Mouse (Mus musculus) heart, embryonic 16.5 days (tissue): ENCODE data around the gene Ager. TPM values are rescaled to one million over a fixed set of nuclear protein-coding genes. Genes with fewer than 3 reads are reported as not detected.

ENCODE experiments used
- ATAC-seq: fragments of 200-750 bp; cut with Nextera tagmentation; replicated peaks from 2 replicates; pipeline ENCODE4 v1.8.0; 2017; ENCODE audit warnings: moderate number of reproducible peaks; ENCODE audit not compliant: insufficient read depth, low FRiP score; ENCODE audit errors: extremely low read depth
- H3K27ac ChIP-seq: fragments of 300-500 bp; sonication (generic); 2 replicates; pipeline ENCODE4 v1.5.1; 2014; ENCODE audit warnings: mild to moderate bottlenecking, low read length, control low read depth, moderate library complexity
- H3K27me3 ChIP-seq: fragments of 300-500 bp; sonication (generic); 2 replicates; pipeline ENCODE4 v1.6.1; 2014; ENCODE audit warnings: low read length, mixed read lengths; ENCODE audit not compliant: control insufficient read depth, insufficient read depth
- H3K36me3 ChIP-seq: fragments of 300-500 bp; sonication (generic); 2 replicates; pipeline ENCODE4 v1.6.1; 2014; ENCODE audit not compliant: control insufficient read depth, insufficient read depth
- H3K4me1 ChIP-seq: fragments of 300-500 bp; sonication (generic); 2 replicates; pipeline ENCODE4 v1.6.1; 2014; ENCODE audit warnings: low read length, mixed read lengths; ENCODE audit not compliant: control insufficient read depth, insufficient read depth
- H3K4me2 ChIP-seq: fragments of 300-500 bp; sonication (generic); 2 replicates; pipeline ENCODE4 v1.6.1; 2014; ENCODE audit warnings: low read depth, mild to moderate bottlenecking, control low read depth, low read length
- H3K4me3 ChIP-seq: fragments of 300-500 bp; sonication (generic); 2 replicates; pipeline ENCODE4 v1.5.1; 2014; ENCODE audit warnings: mild to moderate bottlenecking, control low read depth, low read length
- H3K9ac ChIP-seq: fragments of 300-500 bp; sonication (generic); 2 replicates; pipeline ENCODE4 v1.6.1; 2014; ENCODE audit warnings: low read length, control low read depth
- H3K9me3 ChIP-seq: fragments of 300-500 bp; sonication (generic); replicated peaks from 2 replicates; pipeline ENCODE4 v1.6.1; 2016; ENCODE audit warnings: low read length; ENCODE audit not compliant: control insufficient read depth
- WGBS: fragments of 180-500 bp; shearing (Covaris S2); extraction: QIAGEN DNeasy Blood & Tissue Kit; methylation state at CpG from one replicate; pipeline ENCODE4 v1.1.7; 2014; 5-methylcytosine and 5-hydroxymethylcytosine counted together
- polyA plus RNA-seq: library from polyadenylated mRNA; unstranded; fragments of >200 nt; fragmentation: Nextera tagmentation; extraction: Ambion mirVana; gene quantifications from 2 replicates; pipeline ENCODE4 v1.2.1, GENCODE M21; 2015

The Ager gene
- polyA plus RNA-seq, 1 experiment from 2014 or later, result 4.7 TPM

DNA sequence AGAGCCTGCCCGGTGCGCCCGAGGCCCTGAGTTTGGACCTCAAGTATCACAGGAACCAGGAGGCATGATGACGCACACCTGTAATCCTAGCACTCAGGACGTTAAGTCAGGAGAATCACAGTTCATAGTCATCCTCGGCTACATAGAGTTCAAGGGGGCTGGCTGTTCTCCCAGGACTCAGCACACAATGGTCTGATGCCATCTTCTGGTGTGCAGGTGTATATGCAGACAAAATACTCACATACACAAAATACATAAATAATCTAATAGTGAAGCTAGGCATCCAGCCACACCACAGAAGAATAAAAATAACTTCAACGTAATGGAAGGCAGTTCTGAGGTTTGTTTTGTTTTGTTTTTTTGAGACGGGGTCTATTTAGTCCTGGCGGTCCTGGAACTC is 25.5 kb downstream of the Ager start:
- Histone ChIP-seq H3K4me3 (no peak overlapping the region), H3K9ac (no peak overlapping the region), H3K27ac (no peak overlapping the region), H3K36me3 (peaks cover 18% of the 10 kb centered on the region), H3K4me2 (no peak overlapping the region), H3K4me1 (peaks cover 9% of the 10 kb centered on the region), H3K9me3 (no peaks in the 10 kb centered on the region), H3K27me3 (no peaks in the 10 kb centered on the region)
- WGBS, result 84% methylated on average over 9 of the region's 9 CpGs
- no peak for ATAC-seq

DNA sequence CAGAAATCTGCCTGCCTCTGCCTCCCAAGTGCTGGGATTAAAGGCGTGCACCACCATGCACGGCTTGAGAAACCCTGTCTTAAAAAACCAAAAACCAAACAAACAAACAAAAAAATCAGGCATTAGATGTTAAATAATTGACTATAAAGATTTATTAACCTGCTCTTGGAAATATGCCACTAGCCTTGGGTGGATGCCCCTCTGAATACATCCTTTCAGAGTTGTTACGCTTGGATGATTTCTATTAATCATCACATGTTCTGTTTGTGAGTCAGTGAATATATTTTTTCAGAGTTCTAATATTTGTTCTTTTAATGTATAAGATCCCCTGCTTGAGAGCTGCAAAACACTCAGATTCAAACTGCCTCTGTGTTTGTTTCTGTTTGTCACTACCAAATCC is 27.3 kb downstream of the Ager start:
- no peak overlapping the region for H3K27ac ChIP-seq
- H3K4me2 ChIP-seq, result no peak overlapping the region
- peaks cover 21% of the 10 kb centered on the region for H3K4me1 ChIP-seq
- peaks cover 14% of the 10 kb centered on the region for H3K36me3 ChIP-seq
- peaks cover 3% of the 10 kb centered on the region for H3K27me3 ChIP-seq
- 91% methylated on average over 3 of the region's 3 CpGs for WGBS
- ATAC-seq, result no peak
- H3K9me3 ChIP-seq, result no peaks in the 10 kb centered on the region
- no peak overlapping the region for H3K9ac ChIP-seq
- no peak overlapping the region for H3K4me3 ChIP-seq

DNA sequence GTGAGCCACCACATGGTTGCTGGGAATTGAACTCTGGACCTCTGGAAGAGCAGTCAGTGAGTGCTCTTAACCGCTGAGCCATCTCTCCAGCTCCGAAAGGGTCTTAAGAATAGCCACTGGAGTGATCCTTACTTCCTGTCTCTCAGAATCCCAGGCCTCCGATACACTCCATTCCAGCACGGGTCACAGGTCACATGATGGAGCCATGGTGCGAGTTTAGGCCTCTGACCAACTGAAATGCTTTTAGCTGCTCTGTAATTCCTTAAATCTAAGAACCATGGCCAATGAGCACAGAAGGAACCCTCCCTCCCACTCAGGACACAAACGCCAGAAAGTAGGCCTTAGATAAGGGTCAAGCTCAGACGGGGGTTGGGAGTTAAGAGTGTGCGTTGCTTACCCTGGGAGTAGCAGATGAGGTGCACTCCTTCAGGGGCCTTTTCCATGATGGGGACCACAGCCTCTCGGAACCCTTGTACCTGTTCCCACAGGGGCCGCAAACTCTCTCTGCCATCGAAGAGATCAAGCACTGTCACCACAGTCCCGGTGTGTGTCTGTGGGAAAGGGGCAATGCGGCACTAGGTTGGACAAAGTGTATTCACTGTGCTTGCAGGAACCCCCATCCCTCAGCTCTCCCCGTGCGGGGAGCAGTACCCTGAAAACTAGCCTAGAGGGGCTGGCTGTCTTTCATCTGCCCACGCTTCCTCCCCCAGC is 28.6 kb downstream of the Ager start:
- WGBS, result 49% methylated on average over 16 of the region's 16 CpGs
- Histone ChIP-seq H3K9ac (peak overlapping the region; percentile 84), H3K36me3 (peaks cover 12% of the 10 kb centered on the region), H3K27me3 (peaks cover 15% of the 10 kb centered on the region), H3K4me2 (peak overlapping the region; percentile 78), H3K27ac (peak overlapping the region; percentile 96), H3K4me1 (peaks cover 26% of the 10 kb centered on the region), H3K4me3 (peak overlapping the region; percentile 83), H3K9me3 (no peaks in the 10 kb centered on the region)
- ATAC-seq, result no peak

DNA sequence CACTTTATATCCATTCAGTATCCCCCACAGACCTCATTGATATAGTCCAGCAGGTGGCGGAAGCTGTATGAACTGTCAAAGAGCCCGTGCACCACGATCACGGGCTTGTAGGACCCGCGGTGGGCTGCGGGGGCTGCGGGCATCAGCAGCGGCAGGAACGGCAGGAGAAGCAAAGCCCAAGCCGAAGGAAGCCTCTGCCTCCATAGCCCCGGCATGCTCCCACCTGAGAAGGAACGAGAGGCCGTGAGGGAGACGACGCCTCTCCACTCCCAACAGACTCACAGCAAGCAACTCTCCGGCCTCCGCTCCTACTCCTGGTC is 29.1 kb downstream of the Ager start:
- H3K4me2 ChIP-seq, result peak overlapping the region; percentile 78
- under 1% methylated on average over 18 of the region's 18 CpGs for WGBS
- H3K9me3 ChIP-seq, result no peaks in the 10 kb centered on the region
- peak overlapping the region; percentile 84 for H3K9ac ChIP-seq
- H3K4me3 ChIP-seq, result peak overlapping the region; percentile 83
- peak overlapping the region; percentile 96 for H3K27ac ChIP-seq
- H3K27me3 ChIP-seq, result peaks cover 20% of the 10 kb centered on the region
- ATAC-seq, result 0 out of 2 replicates have a peak, but pooled peaks have one; percentile 15
- H3K36me3 ChIP-seq, result peaks cover 9% of the 10 kb centered on the region
- H3K4me1 ChIP-seq, result peaks cover 26% of the 10 kb centered on the region

DNA sequence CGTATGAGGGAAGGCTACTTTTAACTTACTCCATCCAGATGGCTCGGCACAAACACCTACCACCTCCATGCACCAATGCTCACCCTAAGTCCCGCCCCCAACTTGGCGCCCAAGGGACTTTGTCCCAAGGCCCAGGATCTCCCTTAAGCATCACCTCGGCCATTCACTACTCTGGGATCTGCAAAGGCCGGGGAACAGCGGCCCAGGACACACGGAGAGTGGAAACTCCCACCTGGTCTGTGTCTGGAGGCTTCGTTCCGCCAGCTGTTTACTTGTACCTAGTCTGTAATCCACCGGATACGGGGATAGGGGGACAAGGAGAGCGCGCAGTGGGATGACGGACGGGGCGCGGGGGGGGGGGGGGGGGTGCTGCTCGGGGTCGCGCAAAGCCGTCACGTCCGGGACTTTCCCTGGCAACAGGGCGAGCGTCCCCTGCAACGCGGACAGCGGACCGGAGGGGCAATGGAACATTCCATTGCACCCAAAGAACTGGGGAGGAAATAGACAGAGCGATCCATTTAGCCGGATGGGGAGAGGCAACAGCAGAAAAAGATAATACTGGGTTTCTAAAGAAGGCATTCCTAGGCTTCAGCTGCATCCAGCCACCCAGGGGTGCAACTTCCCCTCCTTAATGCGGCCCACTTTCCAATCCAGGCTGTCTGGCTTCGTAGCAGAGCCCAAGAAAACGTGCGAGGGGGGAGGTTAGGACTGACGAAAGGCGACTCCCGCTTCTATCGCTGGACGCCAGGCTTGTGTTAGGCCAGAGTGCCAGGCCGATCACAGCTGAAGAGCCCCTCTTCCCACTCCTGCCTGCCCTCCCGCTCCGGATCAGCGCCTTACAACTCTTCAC is 29.7 kb downstream of the Ager start:
- Histone ChIP-seq H3K36me3 (peaks cover 7% of the 10 kb centered on the region), H3K4me3 (peak overlapping the region; percentile 83), H3K9ac (peak overlapping the region; percentile 84), H3K9me3 (no peaks in the 10 kb centered on the region), H3K4me2 (peak overlapping the region; percentile 78), H3K27me3 (peaks cover 22% of the 10 kb centered on the region), H3K27ac (peak overlapping the region; percentile 96), H3K4me1 (peaks cover 28% of the 10 kb centered on the region)
- ATAC-seq, result peak; percentile 82
- under 1% methylated on average over 42 of the region's 45 CpGs for WGBS

DNA sequence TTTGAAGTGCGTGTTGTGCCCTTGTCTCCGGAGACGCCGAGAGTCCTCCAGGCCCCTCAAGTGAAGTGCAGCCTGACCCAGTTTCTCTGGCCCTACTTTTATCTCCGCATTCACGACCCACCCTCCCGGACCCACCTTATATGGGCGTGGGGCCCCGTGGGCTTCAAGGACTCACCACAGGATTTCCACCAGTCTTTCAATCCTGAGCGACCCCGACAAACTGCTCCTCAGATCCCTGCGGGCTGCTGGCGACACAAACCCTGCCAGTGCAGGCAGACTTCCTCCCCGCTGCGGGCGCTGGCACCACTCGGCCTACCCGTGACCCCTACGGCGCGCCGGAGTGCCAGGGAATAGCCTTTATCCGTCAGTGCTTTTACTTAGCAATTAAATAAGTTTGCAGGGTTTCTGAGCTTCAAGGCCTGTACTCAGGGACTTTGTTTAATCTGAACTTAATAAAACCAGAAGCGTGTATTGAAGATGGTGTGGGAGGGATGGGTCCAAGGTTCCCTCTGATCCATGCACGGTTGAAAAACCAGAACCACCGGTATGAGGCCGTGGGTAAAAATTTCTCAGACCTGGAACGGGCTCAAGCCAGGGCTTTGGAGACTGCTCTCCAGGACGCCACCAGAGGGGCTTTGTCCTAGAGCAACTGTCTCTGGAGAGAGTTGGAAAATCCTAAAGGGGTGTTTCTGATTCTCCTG is 30.4 kb downstream of the Ager start, which contains the start of gene Ppt2:
Gene Ppt2 (minus strand): TSS at position 568 of the 701 bp plus-strand sequence.
- peak within 1 kb of the TSS; percentile 96 for H3K27ac ChIP-seq
- H3K9me3 ChIP-seq, result no peaks in the 10 kb centered on the region
- H3K36me3 ChIP-seq, result peaks cover under 1% of the 10 kb centered on the region; the same call in 1 of the 2 replicates
- H3K4me3 ChIP-seq, result peak within 1 kb of the TSS; percentile 83
- 4% methylated on average over 29 of the region's 29 CpGs for WGBS
- H3K4me1 ChIP-seq, result peaks cover 28% of the 10 kb centered on the region
- ATAC-seq, result peak; percentile 11; the same call in 1 of the 2 replicates
- peak within 1 kb of the TSS; percentile 84 for H3K9ac ChIP-seq
- H3K27me3 ChIP-seq, result peaks cover 25% of the 10 kb centered on the region
- peak within 1 kb of the TSS; percentile 78 for H3K4me2 ChIP-seq

DNA sequence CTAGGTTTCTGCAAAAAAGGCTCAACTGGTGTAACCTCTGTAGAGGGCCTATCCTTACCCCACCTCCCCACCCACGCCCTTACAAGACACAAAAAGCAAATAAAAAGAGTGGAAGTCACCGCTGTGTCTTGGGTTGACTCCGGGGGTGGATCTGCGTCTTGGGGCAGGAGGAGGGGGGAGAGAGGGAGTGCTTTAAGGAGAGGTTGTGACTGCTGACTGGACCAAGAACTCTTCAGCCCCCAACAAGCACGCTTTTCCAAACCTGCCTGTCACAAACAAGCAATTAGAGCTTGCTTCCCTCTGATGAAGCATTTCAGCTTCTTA is 30.9 kb downstream of the Ager start:
- no peaks in the 10 kb centered on the region for H3K36me3 ChIP-seq
- H3K27me3 ChIP-seq, result peaks cover 31% of the 10 kb centered on the region
- H3K9ac ChIP-seq, result peak overlapping the region; percentile 84
- WGBS, result 51% methylated on average over 5 of the region's 5 CpGs
- peak overlapping the region; percentile 83; the same call in 1 of the 2 replicates for H3K4me3 ChIP-seq
- H3K4me2 ChIP-seq, result peak overlapping the region; percentile 78
- ATAC-seq, result no peak
- peaks cover 28% of the 10 kb centered on the region for H3K4me1 ChIP-seq
- H3K9me3 ChIP-seq, result no peaks in the 10 kb centered on the region
- H3K27ac ChIP-seq, result peak overlapping the region; percentile 96

DNA sequence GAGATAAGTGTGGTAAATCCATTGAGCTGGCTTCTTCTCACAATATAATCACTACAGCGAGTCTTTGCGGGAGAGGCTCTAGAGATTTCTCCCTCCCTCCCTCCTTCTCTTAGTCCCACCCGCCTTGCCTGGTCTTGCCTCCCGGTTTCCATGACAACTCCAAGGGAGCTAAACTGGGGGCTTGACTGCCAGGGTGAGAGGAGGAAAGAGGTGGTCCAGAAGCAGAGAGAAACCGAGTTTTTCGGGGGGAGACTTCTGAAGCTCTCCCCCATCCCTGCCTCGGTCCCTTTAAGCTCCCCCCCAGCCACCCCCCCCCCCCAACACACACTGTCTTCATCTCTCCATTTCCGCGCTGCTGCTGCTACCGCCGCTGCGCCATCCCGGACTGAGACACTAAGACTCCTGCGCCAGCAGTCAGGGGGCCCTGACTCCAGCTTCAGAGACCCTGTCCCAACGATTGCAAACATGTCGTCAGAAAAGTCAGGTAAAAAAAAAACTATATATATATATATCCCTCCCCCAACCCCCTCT is 31.6 kb downstream of the Ager start, which contains the start of gene Prrt1:
Gene Prrt1 (plus strand): TSS at position 313 of the 531 bp plus-strand sequence.
- Histone ChIP-seq H3K27ac (peak within 1 kb of the TSS; percentile 96), H3K4me2 (peak within 1 kb of the TSS; percentile 78), H3K9me3 (no peaks in the 10 kb centered on the region), H3K4me1 (peaks cover 28% of the 10 kb centered on the region), H3K36me3 (no peaks in the 10 kb centered on the region), H3K4me3 (peak within 1 kb of the TSS; percentile 83), H3K27me3 (peaks cover 31% of the 10 kb centered on the region), H3K9ac (peak within 1 kb of the TSS; percentile 84)
- 6% methylated on average over 16 of the region's 16 CpGs for WGBS
- no peak for ATAC-seq
